Mouse (Mus musculus): ENCODE measurements at regions not wholly inside any gene's neighbourhood (a gene's known extent, or its start where the extent isn't known, plus 50 kb on each side); places are given as distances from the start of the nearest gene placed in this dataset.
"Not testable (repeated sequence)": the region's sequence is repeated elsewhere in the genome, so short reads cannot be mapped to it uniquely, and the experiment has no call there.

- DNase-seq (ENCODE audit: low spot score) = no peak
These were observed 257.2 kb downstream of the Nuak1 start for GRCm38 (mm10) chr10:84183239-84183638.

- no peak for DNase-seq (ENCODE audit: low spot score)
These were observed 253.9 kb downstream of the Nuak1 start for GRCm38 (mm10) chr10:84186466-84186865.

DNA sequence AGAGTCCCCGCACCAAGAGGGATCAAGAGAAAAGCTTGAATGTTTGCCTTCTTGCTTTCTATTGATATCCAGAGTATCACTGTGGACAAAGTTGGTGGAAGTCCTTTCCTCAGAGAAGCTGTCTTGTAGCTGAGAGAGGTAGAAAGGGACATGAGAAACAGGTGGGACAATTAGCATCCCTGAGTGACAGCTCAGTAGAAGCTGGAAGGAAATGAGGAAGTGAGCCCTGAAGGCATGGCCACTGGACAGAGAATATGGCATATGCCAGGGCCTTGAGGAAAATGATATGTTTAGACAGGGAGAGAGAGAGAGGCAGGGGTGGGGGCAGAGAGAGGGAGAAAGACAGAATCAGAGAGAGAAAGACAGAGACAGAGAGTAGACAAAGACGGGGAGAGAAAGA lies 241.4 kb downstream of the Nuak1 start:
- DNase-seq (ENCODE audit: low spot score) = no peak

GRCm38 (mm10) chr10:84201785-84202184 lies 238.6 kb downstream of the Nuak1 start:
- no peak for DNase-seq (ENCODE audit: low spot score)

GRCm38 (mm10) chr10:84212096-84212785 lies 228.2 kb downstream of the Nuak1 start:
- DNase-seq (ENCODE audit: low spot score) = no peak

- DNase-seq (ENCODE audit: low spot score) = no peak
These were observed 225.6 kb downstream of the Nuak1 start for GRCm38 (mm10) chr10:84214812-84215211.

GRCm38 (mm10) chr10:84229224-84229921 lies 211.0 kb downstream of the Nuak1 start:
- DNase-seq (ENCODE audit: low spot score) = no peak

DNA sequence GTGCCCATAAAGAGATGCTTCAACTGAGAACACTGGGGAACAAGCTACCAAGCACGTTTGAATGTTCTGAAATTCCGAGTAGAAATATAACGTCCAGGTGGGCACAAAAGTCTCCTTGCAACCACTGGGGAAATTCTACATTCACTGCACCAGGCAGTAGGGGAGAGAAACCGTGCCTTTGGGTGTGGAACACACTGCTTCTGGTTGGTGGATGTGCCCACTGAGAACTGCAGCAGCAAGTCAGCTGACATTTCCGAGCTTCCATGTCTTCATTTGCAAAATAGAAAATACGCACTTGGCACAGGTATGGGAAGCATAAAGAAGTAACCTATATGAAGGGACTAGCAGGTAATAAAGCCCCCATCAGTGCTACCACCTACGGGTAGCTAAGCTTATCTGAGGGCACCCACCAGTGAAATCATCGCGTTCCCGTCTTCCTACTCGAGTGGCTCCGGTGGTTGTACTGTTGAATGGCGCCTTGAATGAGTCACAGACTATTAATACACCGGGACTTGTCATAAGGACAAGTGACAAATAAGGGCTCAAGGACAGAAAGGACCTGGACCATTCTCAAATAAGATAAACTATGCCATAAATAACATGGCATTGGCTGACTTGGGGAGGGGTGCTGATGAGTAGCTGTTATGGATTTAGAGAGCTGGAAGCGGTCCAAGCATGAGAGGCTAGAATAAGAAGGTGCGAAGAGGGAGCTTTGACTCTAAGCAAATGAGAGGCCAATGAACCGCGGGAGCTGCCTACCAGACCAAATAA lies 210.2 kb downstream of the Nuak1 start:
- DNase-seq (ENCODE audit: low spot score) = no peak

- no peak for DNase-seq (ENCODE audit: low spot score)
These were observed 205.4 kb downstream of the Nuak1 start for GRCm38 (mm10) chr10:84235006-84235405.

DNA sequence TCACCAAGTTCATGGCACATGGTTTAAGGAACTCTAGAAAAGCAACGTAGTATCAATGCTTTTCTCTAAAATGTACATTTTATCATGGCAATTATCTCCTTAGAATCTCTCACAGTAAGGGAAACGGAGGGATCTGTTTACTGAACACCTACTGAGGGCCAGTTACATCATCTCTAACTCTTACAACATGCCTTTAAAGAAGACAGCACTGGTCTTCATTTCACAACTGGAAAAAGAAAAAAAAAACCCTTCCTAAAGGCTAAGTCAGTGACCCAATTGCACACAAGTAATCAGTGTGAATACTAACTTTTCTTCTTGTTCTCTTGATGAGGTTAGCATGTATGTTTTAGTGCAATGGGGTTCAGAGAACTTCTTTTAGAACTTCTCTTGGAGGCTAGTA lies 204.2 kb downstream of the Nuak1 start:
- peak; percentile 10 for DNase-seq (ENCODE audit: low spot score)

DNA sequence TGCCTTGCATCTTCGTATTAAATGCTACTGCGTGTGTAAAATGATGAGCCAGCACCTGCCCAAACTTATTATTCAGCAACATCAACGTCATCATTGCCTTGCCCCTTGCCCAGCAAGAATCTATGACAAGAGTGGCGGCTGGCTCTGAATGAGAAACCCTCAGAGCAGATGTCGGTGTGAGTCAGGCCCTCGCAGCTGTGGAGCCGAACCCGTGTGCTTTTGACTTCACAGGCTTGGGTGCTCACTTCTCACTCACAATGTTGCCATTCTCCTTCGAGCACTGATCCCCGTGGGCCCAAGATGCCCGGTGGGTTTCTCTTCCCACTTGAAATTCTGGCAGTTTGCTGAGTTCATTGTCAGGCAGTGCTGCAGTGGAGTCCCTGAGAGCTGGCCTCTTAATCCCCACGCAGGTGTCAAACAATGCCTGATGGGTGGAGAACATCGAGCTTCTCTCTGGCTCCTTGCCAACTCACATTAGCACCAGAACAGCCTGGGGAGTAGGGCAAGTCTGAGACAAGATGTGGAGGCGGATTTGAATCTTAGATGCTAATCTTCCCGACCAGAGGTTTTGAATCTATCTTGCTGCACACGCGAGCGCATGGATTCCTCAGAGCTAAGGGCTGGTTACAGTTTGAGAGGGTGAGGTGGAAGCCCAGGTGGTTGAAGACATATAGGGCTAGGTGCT lies 202.0 kb downstream of the Nuak1 start:
- no peak for DNase-seq (ENCODE audit: low spot score)

DNA sequence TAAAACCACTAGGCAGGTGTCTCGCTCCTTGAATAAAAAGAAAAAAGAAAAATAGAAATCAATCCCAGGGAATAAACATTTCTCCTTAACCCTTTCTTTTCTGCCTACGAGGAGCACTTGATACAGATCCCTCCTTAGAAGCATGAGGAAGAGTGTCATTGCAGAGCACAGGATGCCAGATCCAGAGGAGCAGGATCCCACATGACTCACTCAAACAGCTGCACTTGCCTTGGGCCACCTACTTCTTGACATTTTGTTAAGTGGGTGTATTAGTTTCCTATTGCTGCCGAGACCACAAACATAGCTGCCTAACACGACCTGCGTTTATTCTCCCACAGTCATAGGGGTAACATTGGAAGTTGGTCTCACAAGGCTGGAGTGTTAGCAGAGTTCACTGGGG lies 197.1 kb downstream of the Nuak1 start:
- no peak for DNase-seq (ENCODE audit: low spot score)

DNA sequence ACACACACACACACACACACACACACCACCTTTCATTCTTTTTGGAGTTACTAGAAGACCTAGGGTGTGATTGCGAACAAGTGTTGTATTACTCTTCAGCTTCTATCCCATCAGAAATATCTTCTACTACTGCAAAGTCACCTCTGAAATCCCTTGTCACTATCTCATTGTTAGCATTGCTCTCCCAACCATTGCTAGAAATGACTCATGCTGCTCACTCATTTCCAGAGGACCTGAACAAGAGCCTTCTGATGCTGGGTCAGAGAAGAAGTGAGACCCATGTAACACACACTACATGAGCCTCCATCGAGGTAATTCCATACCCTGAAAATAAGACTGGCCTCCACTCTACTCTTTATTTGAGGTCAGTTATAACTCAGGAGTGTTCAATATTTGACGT lies 191.1 kb downstream of the Nuak1 start:
- no peak for DNase-seq (ENCODE audit: low spot score)

DNA sequence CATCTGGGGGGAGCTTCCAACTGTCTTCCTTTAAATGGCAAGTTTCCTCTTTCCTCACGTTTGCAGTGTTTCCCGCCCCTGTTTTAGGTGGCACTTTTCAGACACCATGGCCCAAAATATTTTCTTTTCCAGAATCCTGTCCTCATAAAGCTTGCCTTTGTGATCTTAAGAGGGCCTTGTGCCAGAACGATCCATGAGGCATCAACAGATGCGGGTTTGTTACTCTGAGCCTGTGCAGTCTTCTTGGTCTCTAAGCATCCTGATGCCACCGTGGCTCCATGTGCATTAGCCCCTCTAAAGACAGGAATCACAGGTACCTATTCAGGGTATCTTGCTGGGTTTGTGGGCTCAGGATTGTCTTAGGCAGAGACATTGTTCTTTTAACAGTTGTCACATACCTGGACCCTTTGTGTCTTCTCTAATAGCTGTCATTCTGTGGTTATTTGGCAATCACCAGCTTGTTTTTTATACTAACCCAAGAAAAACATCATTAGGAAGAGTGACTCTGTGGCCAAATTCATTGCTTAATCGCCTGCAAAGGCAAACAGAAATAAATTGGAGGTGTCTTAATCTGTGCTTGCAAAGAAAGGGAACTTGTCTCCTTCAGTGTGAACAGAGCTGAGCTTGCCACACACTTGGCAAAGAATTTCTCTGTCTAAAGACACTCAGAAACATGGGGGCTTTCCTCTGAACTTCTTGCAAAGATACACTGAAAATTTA lies 179.3 kb downstream of the Nuak1 start:
- peak; percentile 20 for DNase-seq (ENCODE audit: low spot score)

DNA sequence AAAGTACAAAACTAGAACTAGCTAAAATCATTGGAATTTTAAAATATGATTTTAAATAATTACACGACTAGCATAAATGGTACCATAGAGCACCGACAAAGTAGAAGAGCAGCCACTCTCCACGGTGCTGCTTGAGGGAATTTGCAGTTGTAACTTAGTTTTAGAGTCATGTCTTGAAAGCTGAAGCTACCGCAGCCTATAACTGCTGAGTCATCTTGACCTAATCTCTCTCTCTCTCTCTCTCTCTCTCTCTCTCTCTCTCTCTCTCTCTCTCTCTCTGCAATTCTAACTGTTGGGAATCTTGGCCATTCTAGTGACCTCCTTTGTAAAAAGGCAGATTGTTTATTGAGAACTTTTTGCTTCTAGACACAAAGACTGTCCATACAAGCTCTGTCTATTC lies 177.5 kb downstream of the Nuak1 start:
- DNase-seq (ENCODE audit: low spot score) = no peak

- peak; percentile 15 for DNase-seq (ENCODE audit: low spot score)
These were observed 154.4 kb downstream of the Nuak1 start for GRCm38 (mm10) chr10:84285832-84286506.

- DNase-seq (ENCODE audit: low spot score) = no peak
These were observed 146.0 kb downstream of the Nuak1 start for GRCm38 (mm10) chr10:84294422-84294821.

DNA sequence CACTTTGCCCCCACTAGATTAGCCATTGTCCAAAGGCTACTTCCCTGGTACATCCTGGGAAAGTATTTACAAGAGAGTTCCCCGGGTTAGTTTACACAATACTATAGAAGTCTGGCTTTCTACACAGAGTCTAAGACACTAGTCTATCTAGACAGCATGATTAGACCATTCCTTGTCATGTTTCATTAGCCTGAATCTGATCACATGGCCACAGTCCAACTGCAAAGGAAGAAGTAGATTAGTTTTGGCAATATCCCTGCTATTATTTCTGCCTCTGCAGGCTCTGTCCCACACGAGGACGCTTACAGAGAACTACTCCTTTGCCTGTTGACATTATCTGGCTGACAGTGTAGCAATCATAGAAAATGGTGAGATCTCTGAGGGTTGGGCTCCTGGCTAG lies 144.2 kb downstream of the Nuak1 start:
- no peak for DNase-seq (ENCODE audit: low spot score)

- DNase-seq (ENCODE audit: low spot score) = no peak
These were observed 138.8 kb downstream of the Nuak1 start for GRCm38 (mm10) chr10:84301561-84301960.

GRCm38 (mm10) chr10:84302821-84303520 lies 137.4 kb downstream of the Nuak1 start:
- DNase-seq (ENCODE audit: low spot score) = no peak

DNA sequence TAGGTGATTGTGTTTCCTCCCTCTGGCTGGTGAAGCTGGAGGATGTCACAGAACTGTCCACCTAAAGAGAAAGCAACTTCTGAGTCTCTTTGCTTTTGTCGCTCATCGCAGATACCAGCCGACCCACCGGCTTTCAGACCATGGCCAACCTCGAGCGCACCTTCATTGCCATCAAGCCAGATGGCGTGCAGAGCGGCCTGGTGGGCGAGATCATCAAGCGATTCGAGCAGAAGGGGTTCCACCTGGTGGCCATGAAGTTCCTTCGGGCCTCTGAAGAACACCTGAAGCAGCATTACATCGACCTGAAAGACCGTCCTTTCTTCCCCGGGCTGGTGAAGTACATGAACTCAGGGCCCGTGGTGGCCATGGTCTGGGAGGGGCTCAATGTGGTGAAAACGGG lies 131.7 kb downstream of the Nuak1 start:
- not testable (repeated sequence) for DNase-seq (ENCODE audit: low spot score)
